Mouse (Mus musculus): Measurements from ENCODE around the gene Hpf1. TPM values are rescaled to one million over a fixed set of nuclear protein-coding genes. Genes with fewer than 3 reads are reported as not detected.
A peak's percentile ranks its signal among the peaks of the same experiment; 100 is the strongest.

The Hpf1 gene
- polyA plus RNA-seq, 1 experiment from 2014 or later, result 68.3 TPM

- Histone ChIP-seq H3K4me3 (replicated peaks) (no peak overlapping the region), H3K4me1 (replicated peaks) (no peaks in the 10 kb centered on the region), H3K27me3 (peaks cover 5% of the 10 kb centered on the region; the same call in 1 of the 2 replicates), H3K4me2 (no peak overlapping the region), H3K9ac (no peak overlapping the region), H3K36me3 (replicated peaks) (no peaks in the 10 kb centered on the region), H3K27ac (replicated peaks) (no peak overlapping the region), H3K9me3 (replicated peaks) (no peaks in the 10 kb centered on the region)
- no peak for ATAC-seq (ENCODE audit: insufficient read depth)
- 62% methylated on average over 4 of the region's 4 CpGs for WGBS (ENCODE audit: insufficient replicate concordance)
Observed at GRCm38 (mm10) chr8:60868236-60868965, 21.8 kb upstream of the Hpf1 start.

- ATAC-seq (ENCODE audit: insufficient read depth), result no peak
- no peaks in the 10 kb centered on the region for H3K36me3 ChIP-seq (replicated peaks)
- H3K9ac ChIP-seq, result no peak overlapping the region
- WGBS (ENCODE audit: insufficient replicate concordance), result 72% methylated on average over 2 of the region's 2 CpGs
- H3K4me2 ChIP-seq, result no peak overlapping the region
- H3K4me3 ChIP-seq (replicated peaks), result no peak overlapping the region
- no peaks in the 10 kb centered on the region for H3K9me3 ChIP-seq (replicated peaks)
- H3K4me1 ChIP-seq (replicated peaks), result no peaks in the 10 kb centered on the region
- no peaks in the 10 kb centered on the region; the same call in 1 of the 2 replicates for H3K27me3 ChIP-seq
- H3K27ac ChIP-seq (replicated peaks), result no peak overlapping the region
Observed at GRCm38 (mm10) chr8:60869761-60870160, 20.5 kb upstream of the Hpf1 start.

DNA sequence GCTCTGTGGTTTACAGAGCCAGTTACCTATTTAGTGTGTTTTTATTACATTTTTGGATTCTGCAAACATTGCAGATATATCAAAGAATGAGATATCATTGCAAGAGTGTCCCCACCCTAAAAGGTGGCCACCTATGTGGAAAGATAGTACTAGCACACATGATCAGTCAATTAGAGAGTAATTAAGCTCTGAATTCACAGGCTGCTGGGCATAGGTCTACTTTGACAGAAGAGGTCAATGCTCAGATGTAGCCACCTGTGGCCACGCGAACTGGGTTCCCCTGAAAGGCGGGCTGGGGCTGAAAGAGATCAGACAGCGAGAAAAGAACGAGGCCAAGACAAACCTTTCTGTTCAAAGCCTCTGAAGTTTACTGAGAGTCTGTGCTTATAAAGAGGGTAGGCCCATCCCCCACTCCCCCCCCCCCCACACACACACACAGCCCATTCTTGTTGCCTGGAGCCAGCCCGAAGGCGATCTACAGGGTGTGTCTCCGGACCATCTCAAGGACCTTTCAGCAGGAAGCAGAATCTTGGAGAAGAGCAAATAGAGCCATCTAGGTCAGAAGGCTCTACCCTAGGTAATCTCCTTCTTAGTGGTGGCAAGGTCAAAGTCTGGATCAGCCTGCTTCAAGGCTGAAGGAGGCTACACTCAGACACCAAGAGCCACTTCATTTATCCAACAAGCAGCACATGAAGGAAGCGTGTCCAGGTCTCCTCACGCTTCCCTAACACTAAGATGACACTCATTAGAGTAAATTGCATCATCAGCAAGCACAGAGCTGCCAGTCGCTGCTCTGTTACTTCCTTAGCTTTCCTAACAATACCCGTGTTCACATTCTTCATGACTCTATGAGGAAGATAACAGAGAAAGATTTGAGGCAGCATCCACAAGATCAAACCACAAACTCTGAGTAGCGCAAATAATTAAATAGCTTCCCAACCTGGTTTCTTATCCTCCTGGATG is 19.7 kb upstream of the Hpf1 start:
- Histone ChIP-seq H3K36me3 (replicated peaks) (no peaks in the 10 kb centered on the region), H3K4me1 (replicated peaks) (no peaks in the 10 kb centered on the region), H3K27ac (replicated peaks) (no peak overlapping the region), H3K27me3 (no peaks in the 10 kb centered on the region; the same call in 1 of the 2 replicates), H3K4me2 (no peak overlapping the region), H3K4me3 (replicated peaks) (no peak overlapping the region), H3K9ac (no peak overlapping the region), H3K9me3 (replicated peaks) (no peaks in the 10 kb centered on the region)
- ATAC-seq (ENCODE audit: insufficient read depth), result no peak
- 70% methylated on average over 13 of the region's 13 CpGs for WGBS (ENCODE audit: insufficient replicate concordance)

DNA sequence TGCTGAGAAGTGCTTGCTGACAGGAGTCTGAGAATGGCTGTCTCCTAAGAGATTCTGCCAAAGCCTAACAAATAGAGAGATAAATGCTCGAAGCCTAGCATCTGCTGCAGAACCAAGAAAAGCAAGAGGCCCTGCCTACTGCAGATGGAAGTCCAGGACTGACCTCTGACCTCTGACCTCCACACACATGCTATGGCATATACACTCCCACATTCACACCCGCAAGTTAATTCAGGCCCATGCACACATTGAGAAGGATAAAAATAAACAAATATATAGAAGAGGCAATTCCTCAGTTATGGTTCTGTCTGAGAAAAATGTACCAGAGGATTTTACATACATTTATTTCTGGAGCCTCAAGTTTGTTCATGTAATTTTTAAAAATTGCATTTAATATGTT is 11.6 kb upstream of the Hpf1 start:
- no peak overlapping the region for H3K4me2 ChIP-seq
- no peaks in the 10 kb centered on the region for H3K36me3 ChIP-seq (replicated peaks)
- H3K4me3 ChIP-seq (replicated peaks), result no peak overlapping the region
- 57% methylated on average over 2 of the region's 2 CpGs for WGBS (ENCODE audit: insufficient replicate concordance)
- no peak overlapping the region for H3K27ac ChIP-seq (replicated peaks)
- H3K4me1 ChIP-seq (replicated peaks), result peaks cover 5% of the 10 kb centered on the region
- H3K9me3 ChIP-seq (replicated peaks), result no peaks in the 10 kb centered on the region
- no peaks in the 10 kb centered on the region for H3K27me3 ChIP-seq
- no peak overlapping the region for H3K9ac ChIP-seq
- no peak for ATAC-seq (ENCODE audit: insufficient read depth)

DNA sequence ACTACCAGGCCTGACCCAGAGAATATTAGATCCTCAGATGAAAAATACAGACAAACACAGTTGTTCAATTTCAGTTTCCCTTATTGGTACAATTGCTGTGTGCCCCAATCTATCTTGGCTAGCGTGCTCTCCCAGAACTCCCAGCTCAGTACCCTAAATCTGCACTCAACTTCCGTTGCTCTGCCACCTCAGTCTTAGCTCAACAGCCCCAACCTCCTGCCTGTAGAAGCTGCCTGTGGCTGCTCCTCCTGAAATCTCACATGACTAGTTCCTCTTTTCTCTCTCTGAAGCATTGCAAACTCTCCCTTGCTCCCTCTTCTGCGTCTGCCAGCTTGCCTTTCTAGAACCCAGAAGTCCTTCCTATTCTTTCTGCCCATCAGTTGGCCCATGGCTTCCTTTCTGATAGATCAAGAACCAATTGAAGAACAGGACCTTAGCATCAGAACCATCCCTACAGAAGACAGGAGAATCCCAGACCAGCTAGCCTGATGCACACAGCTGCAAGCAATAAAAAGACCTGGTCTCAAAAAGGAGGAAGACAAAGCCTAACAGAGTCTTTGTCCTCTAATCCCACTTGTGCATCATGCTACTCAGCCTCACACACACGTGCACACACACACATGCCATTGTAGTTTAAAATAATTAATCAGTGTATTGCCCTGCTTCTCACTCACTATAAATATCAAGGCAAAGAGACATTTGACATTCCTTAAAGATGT is 6.6 kb upstream of the Hpf1 start:
- H3K9me3 ChIP-seq (replicated peaks), result no peaks in the 10 kb centered on the region
- 21% methylated on average over 4 of the region's 4 CpGs for WGBS (ENCODE audit: insufficient replicate concordance)

GRCm38 (mm10) chr8:60886736-60887135 is 3.5 kb upstream of the Hpf1 start:
- Histone ChIP-seq H3K4me3 (replicated peaks) (no peak overlapping the region), H3K27me3 (no peaks in the 10 kb centered on the region), H3K4me1 (replicated peaks) (peaks cover 14% of the 10 kb centered on the region), H3K4me2 (no peak overlapping the region), H3K9ac (no peak overlapping the region), H3K27ac (replicated peaks) (no peak overlapping the region), H3K9me3 (replicated peaks) (no peaks in the 10 kb centered on the region), H3K36me3 (replicated peaks) (peaks cover 4% of the 10 kb centered on the region; the same call in 1 of the 2 replicates)
- 58% methylated on average over 6 of the region's 6 CpGs for WGBS (ENCODE audit: insufficient replicate concordance)
- ATAC-seq (ENCODE audit: insufficient read depth), result no peak

More for the DNA sequence above, 6.6 kb upstream of the Hpf1 start:
- Histone ChIP-seq H3K9ac (no peak overlapping the region), H3K4me2 (no peak overlapping the region), H3K36me3 (replicated peaks) (no peaks in the 10 kb centered on the region), H3K4me3 (replicated peaks) (no peak overlapping the region), H3K27ac (replicated peaks) (no peak overlapping the region), H3K27me3 (no peaks in the 10 kb centered on the region), H3K4me1 (replicated peaks) (peaks cover 1% of the 10 kb centered on the region; the same call in 1 of the 2 replicates)
- no peak for ATAC-seq (ENCODE audit: insufficient read depth)

- Histone ChIP-seq H3K4me3 (replicated peaks) (peak overlapping the region; percentile 82), H3K9ac (no peak overlapping the region)
Observed at GRCm38 (mm10) chr8:60889131-60889842, 931 bp upstream of the Hpf1 start.

GRCm38 (mm10) chr8:60890520-60890874 is 279 bp downstream of the Hpf1 start:
- Histone ChIP-seq H3K27me3 (no peaks in the 10 kb centered on the region), H3K9ac (peak overlapping the region; percentile 72), H3K9me3 (replicated peaks) (no peaks in the 10 kb centered on the region), H3K36me3 (replicated peaks) (peaks cover 27% of the 10 kb centered on the region), H3K4me2 (peak overlapping the region; percentile 83), H3K4me1 (replicated peaks) (peaks cover 38% of the 10 kb centered on the region), H3K27ac (replicated peaks) (peak overlapping the region; percentile 74), H3K4me3 (replicated peaks) (peak overlapping the region; percentile 82)
- no peak for ATAC-seq (ENCODE audit: insufficient read depth)
- WGBS (ENCODE audit: insufficient replicate concordance), result under 1% methylated on average over 23 of the region's 23 CpGs

More at GRCm38 (mm10) chr8:60889131-60889842, 931 bp upstream of the Hpf1 start:
- 70% methylated on average over 11 of the region's 11 CpGs for WGBS (ENCODE audit: insufficient replicate concordance)
- no peaks in the 10 kb centered on the region for H3K27me3 ChIP-seq
- H3K4me1 ChIP-seq (replicated peaks), result peaks cover 31% of the 10 kb centered on the region
- no peak for ATAC-seq (ENCODE audit: insufficient read depth)
- peaks cover 18% of the 10 kb centered on the region for H3K36me3 ChIP-seq (replicated peaks)
- no peaks in the 10 kb centered on the region for H3K9me3 ChIP-seq (replicated peaks)
- H3K4me2 ChIP-seq, result peak overlapping the region; percentile 83
- H3K27ac ChIP-seq (replicated peaks), result no peak overlapping the region

GRCm38 (mm10) chr8:60891757-60892156 is 1.5 kb downstream of the Hpf1 start:
- H3K4me3 ChIP-seq (replicated peaks), result peak overlapping the region; percentile 82
- 73% methylated on average over 4 of the region's 4 CpGs for WGBS (ENCODE audit: insufficient replicate concordance)
- peak overlapping the region; percentile 72; the same call in 1 of the 2 replicates for H3K9ac ChIP-seq
- H3K9me3 ChIP-seq (replicated peaks), result no peaks in the 10 kb centered on the region
- H3K36me3 ChIP-seq (replicated peaks), result peaks cover 30% of the 10 kb centered on the region
- H3K4me1 ChIP-seq (replicated peaks), result peaks cover 45% of the 10 kb centered on the region
- no peaks in the 10 kb centered on the region for H3K27me3 ChIP-seq
- no peak for ATAC-seq (ENCODE audit: insufficient read depth)
- H3K27ac ChIP-seq (replicated peaks), result no peak overlapping the region
- peak overlapping the region; percentile 83 for H3K4me2 ChIP-seq

- Histone ChIP-seq H3K4me2 (peak overlapping the region; percentile 25; the same call in 1 of the 2 replicates), H3K9me3 (replicated peaks) (no peaks in the 10 kb centered on the region), H3K27ac (replicated peaks) (peak overlapping the region; percentile 26), H3K27me3 (no peaks in the 10 kb centered on the region), H3K36me3 (replicated peaks) (peaks cover 66% of the 10 kb centered on the region), H3K4me1 (replicated peaks) (peaks cover 39% of the 10 kb centered on the region), H3K9ac (no peak overlapping the region), H3K4me3 (replicated peaks) (no peak overlapping the region)
- ATAC-seq (ENCODE audit: insufficient read depth), result peak; percentile 74
- WGBS (ENCODE audit: insufficient replicate concordance), result 42% methylated on average over 6 of the region's 6 CpGs
Observed at GRCm38 (mm10) chr8:60895878-60896277, 5.7 kb downstream of the Hpf1 start.
